Mouse (Mus musculus) erythroblast, embryonic 14.5 days (primary cell): ENCODE measurements around the gene Wdr31. TPM values are rescaled to one million over a fixed set of nuclear protein-coding genes. Genes with fewer than 3 reads are reported as not detected.

ENCODE experiments used
- H3K27me3 ChIP-seq: 2 replicates; pipeline ENCODE4 v1.6.1; 2012; ENCODE audit warnings: inconsistent platforms; ENCODE audit not compliant: control insufficient read depth
- H3K36me3 ChIP-seq: 2 replicates; pipeline ENCODE4 v1.6.1; 2012; ENCODE audit warnings: mild to moderate bottlenecking, inconsistent platforms; ENCODE audit not compliant: control insufficient read depth
- H3K4me1 ChIP-seq: 2 replicates; pipeline ENCODE4 v1.6.1; 2012; ENCODE audit warnings: inconsistent platforms; ENCODE audit not compliant: control insufficient read depth
- H3K4me3 ChIP-seq: replicated peaks from 2 replicates; pipeline ENCODE3; 2012; ENCODE audit warnings: moderate library complexity, mild to moderate bottlenecking, inconsistent platforms
- H3K9me3 ChIP-seq: 2 replicates; pipeline ENCODE4 v1.6.1; 2012; ENCODE audit warnings: low read length, inconsistent platforms, mixed read lengths; ENCODE audit not compliant: control insufficient read depth
- GATA1 ChIP-seq: IDR thresholded peaks from 2 replicates; pipeline ENCODE4 v1.6.1; 2012; ENCODE audit warnings: low read length, inconsistent platforms, mixed read lengths
- TAL1 ChIP-seq: IDR thresholded peaks from 3 replicates; pipeline ENCODE4 v1.6.1; 2012; ENCODE audit warnings: low read length, inconsistent platforms, mixed read lengths
- polyA plus RNA-seq: library from polyadenylated mRNA; stranded (reverse); fragments of >175 nt; gene quantifications from 2 replicates; pipeline ENCODE4 v1.2.3, GENCODE M21; 2012

Wdr31 gene
- polyA plus RNA-seq, 1 experiment: not detected

- H3K36me3 ChIP-seq: peaks cover 37% of the 10 kb centered on the region
- no peak for TF ChIP-seq GATA1
- TF ChIP-seq TAL1: no peak
- H3K9me3 ChIP-seq: no peaks in the 10 kb centered on the region
- H3K4me3 ChIP-seq: peak overlapping the region; percentile 67
- H3K4me1 ChIP-seq: peaks cover 67% of the 10 kb centered on the region
- H3K27me3 ChIP-seq: no peaks in the 10 kb centered on the region
Measured at GRCm38 (mm10) chr4:62501534-62501933, 30.8 kb upstream of the Wdr31 start.

GRCm38 (mm10) chr4:62500799-62501198, 30.1 kb upstream of the Wdr31 start:
- H3K27me3 ChIP-seq: no peaks in the 10 kb centered on the region
- peak overlapping the region; percentile 3 for H3K4me3 ChIP-seq
- H3K9me3 ChIP-seq: no peaks in the 10 kb centered on the region
- H3K4me1 ChIP-seq: peaks cover 66% of the 10 kb centered on the region
- peaks cover 36% of the 10 kb centered on the region for H3K36me3 ChIP-seq
- TF ChIP-seq GATA1 (no peak), TAL1 (no peak)

- H3K4me3 ChIP-seq: no peak overlapping the region
- peaks cover 31% of the 10 kb centered on the region for H3K4me1 ChIP-seq
- H3K9me3 ChIP-seq: no peaks in the 10 kb centered on the region
- peaks cover 6% of the 10 kb centered on the region for H3K27me3 ChIP-seq
- H3K36me3 ChIP-seq: peaks cover 33% of the 10 kb centered on the region
- no peak for TF ChIP-seq GATA1
- no peak for TF ChIP-seq TAL1
Measured at GRCm38 (mm10) chr4:62496815-62497214, 26.1 kb upstream of the Wdr31 start.

GRCm38 (mm10) chr4:62495946-62496345, 25.2 kb upstream of the Wdr31 start:
- Histone ChIP-seq H3K27me3 (peaks cover 6% of the 10 kb centered on the region), H3K4me3 (no peak overlapping the region), H3K4me1 (peaks cover 22% of the 10 kb centered on the region), H3K36me3 (peaks cover 33% of the 10 kb centered on the region), H3K9me3 (no peaks in the 10 kb centered on the region)
- TF ChIP-seq GATA1 (no peak), TAL1 (no peak)

- no peak overlapping the region for H3K4me3 ChIP-seq
Measured at GRCm38 (mm10) chr4:62494230-62494629, 23.5 kb upstream of the Wdr31 start.

GRCm38 (mm10) chr4:62492682-62493081, 22.0 kb upstream of the Wdr31 start:
- no peak overlapping the region for H3K4me3 ChIP-seq
- TF ChIP-seq GATA1: no peak
- no peak for TF ChIP-seq TAL1
- peaks cover 10% of the 10 kb centered on the region for H3K36me3 ChIP-seq
- peaks cover 6% of the 10 kb centered on the region for H3K27me3 ChIP-seq
- no peaks in the 10 kb centered on the region for H3K9me3 ChIP-seq
- H3K4me1 ChIP-seq: peaks cover 14% of the 10 kb centered on the region

More at GRCm38 (mm10) chr4:62494230-62494629, 23.5 kb upstream of the Wdr31 start:
- no peak for TF ChIP-seq GATA1
- TF ChIP-seq TAL1: no peak
- Histone ChIP-seq H3K36me3 (peaks cover 23% of the 10 kb centered on the region), H3K9me3 (no peaks in the 10 kb centered on the region), H3K4me1 (peaks cover 10% of the 10 kb centered on the region), H3K27me3 (peaks cover 6% of the 10 kb centered on the region)

- TF ChIP-seq TAL1 (no peak), GATA1 (no peak)
- H3K27me3 ChIP-seq: peaks cover 7% of the 10 kb centered on the region
- H3K9me3 ChIP-seq: no peaks in the 10 kb centered on the region
- H3K4me3 ChIP-seq: no peak overlapping the region
- H3K36me3 ChIP-seq: no peaks in the 10 kb centered on the region; the same call in 1 of the 2 replicates
- peaks cover 42% of the 10 kb centered on the region for H3K4me1 ChIP-seq
Measured at GRCm38 (mm10) chr4:62487914-62488313, 17.2 kb upstream of the Wdr31 start.

- H3K4me3 ChIP-seq: no peak overlapping the region
- H3K9me3 ChIP-seq: no peaks in the 10 kb centered on the region
- TF ChIP-seq GATA1 (no peak), TAL1 (no peak)
- H3K27me3 ChIP-seq: peaks cover 11% of the 10 kb centered on the region
- H3K36me3 ChIP-seq: no peaks in the 10 kb centered on the region; the same call in 1 of the 2 replicates
- H3K4me1 ChIP-seq: peaks cover 42% of the 10 kb centered on the region
Measured at GRCm38 (mm10) chr4:62487172-62487571, 16.5 kb upstream of the Wdr31 start.

GRCm38 (mm10) chr4:62486162-62486696, 15.5 kb upstream of the Wdr31 start:
- TF ChIP-seq GATA1: no peak
- no peak for TF ChIP-seq TAL1
- no peaks in the 10 kb centered on the region; the same call in 1 of the 2 replicates for H3K36me3 ChIP-seq
- H3K4me1 ChIP-seq: peaks cover 42% of the 10 kb centered on the region
- no peak overlapping the region for H3K4me3 ChIP-seq
- H3K9me3 ChIP-seq: no peaks in the 10 kb centered on the region
- peaks cover 20% of the 10 kb centered on the region for H3K27me3 ChIP-seq

GRCm38 (mm10) chr4:62485450-62486161, 14.9 kb upstream of the Wdr31 start:
- H3K9me3 ChIP-seq: no peaks in the 10 kb centered on the region

More at GRCm38 (mm10) chr4:62485450-62486161, 14.9 kb upstream of the Wdr31 start:
- H3K4me3 ChIP-seq: no peak overlapping the region
- TF ChIP-seq TAL1 (no peak), GATA1 (no peak)
- peaks cover 45% of the 10 kb centered on the region for H3K4me1 ChIP-seq
- no peaks in the 10 kb centered on the region; the same call in 1 of the 2 replicates for H3K36me3 ChIP-seq
- H3K27me3 ChIP-seq: peaks cover 26% of the 10 kb centered on the region
